Mouse (Mus musculus): ENCODE measurements around the gene Eif4a3. TPM values are rescaled to one million over a fixed set of nuclear protein-coding genes. Genes with fewer than 3 reads are reported as not detected.

The Eif4a3 gene
- polyA plus RNA-seq, 1 experiment from 2014 or later = 241 TPM

Other genes starting within 250 kb of the Eif4a3 start
- 20.2 and 24.2 TPM in 2 replicates for gene Cbx4, start 213.9 kb downstream of the Eif4a3 start, polyA plus RNA-seq (2015; fragmentation: Nextera tagmentation; extraction: Ambion mirVana)
- 43.9 and 47.4 TPM in 2 replicates for gene Tbc1d16, start 71.6 kb downstream of the Eif4a3 start, polyA plus RNA-seq (2015; fragmentation: Nextera tagmentation; extraction: Ambion mirVana)
- 12.6 and 13.2 TPM in 2 replicates for gene Ccdc40, start 71.5 kb downstream of the Eif4a3 start, polyA plus RNA-seq (2015; fragmentation: Nextera tagmentation; extraction: Ambion mirVana)
- gene Gaa, start 32.2 kb downstream of the Eif4a3 start, polyA plus RNA-seq (2015; fragmentation: Nextera tagmentation; extraction: Ambion mirVana) = 102 and 105 TPM in 2 replicates
- 0.33 and 0.69 TPM in 2 replicates for gene Card14, start 7.7 kb upstream of the Eif4a3 start, polyA plus RNA-seq (2015; fragmentation: Nextera tagmentation; extraction: Ambion mirVana)
- gene Sgsh, start 55.4 kb upstream of the Eif4a3 start, polyA plus RNA-seq (2015; fragmentation: Nextera tagmentation; extraction: Ambion mirVana) = 4.7 and 5.6 TPM in 2 replicates
- 5.8 and 7.3 TPM in 2 replicates for gene Slc26a11, start 55.5 kb upstream of the Eif4a3 start, polyA plus RNA-seq (2015; fragmentation: Nextera tagmentation; extraction: Ambion mirVana)
- 1.1 and 3.9 TPM in 2 replicates for gene Rnf213, start 93.0 kb upstream of the Eif4a3 start, polyA plus RNA-seq (2015; fragmentation: Nextera tagmentation; extraction: Ambion mirVana)
- gene Endov, start 191.3 kb upstream of the Eif4a3 start, polyA plus RNA-seq (2015; fragmentation: Nextera tagmentation; extraction: Ambion mirVana) = 15.1 and 15.8 TPM in 2 replicates
- 26.0 and 28.3 TPM in 2 replicates for gene Nptx1, start 247.7 kb upstream of the Eif4a3 start, polyA plus RNA-seq (2015; fragmentation: Nextera tagmentation; extraction: Ambion mirVana)

Data from neural tube, embryonic 15.5 days (tissue).